13 mouse cellular contexts compared by ENCODE assay signal in the genomic region with DNA sequence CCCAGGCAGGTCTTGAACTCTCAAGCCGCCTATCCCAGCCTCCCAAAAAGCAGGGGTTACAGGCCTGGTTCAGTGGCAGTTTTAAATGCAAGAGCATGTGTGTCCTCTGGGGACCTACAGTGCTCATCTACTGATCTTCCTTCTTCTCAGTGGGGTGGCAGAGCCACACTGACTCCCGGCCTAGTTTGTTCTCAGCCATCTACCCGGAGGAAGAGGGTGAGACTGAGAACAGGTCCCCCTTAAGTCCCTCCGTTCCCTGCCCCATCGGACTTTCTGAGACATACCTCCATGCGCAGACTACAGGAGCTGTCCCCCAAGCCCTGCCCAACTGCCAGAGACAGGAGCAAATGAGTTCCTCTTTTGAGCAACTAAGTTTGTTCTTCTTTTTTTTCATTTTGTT.
DNase-seq lines count a peak whose midpoint lies in the region; ATAC-seq and TF ChIP-seq lines count a peak whose summit lies in the region.
"Had no signal": no experiment of that assay in that cellular context is flagged by ENCODE, and none has a peak within 500 bp of the region (broad histone marks: within the 10 kb centered on the region; RNA-seq: fewer than 3 reads in every experiment).

No protein-coding gene starts in this region.

- 75% methylated on average over 6 of the region's 6 CpGs for WGBS in forebrain, embryonic 10.5 days
- WGBS in forebrain, embryonic 14.5 days = 75% methylated on average over 6 of the region's 6 CpGs
- 13% methylated on average over 6 of the region's 6 CpGs for WGBS in spleen, adult 2 months
- 73% methylated on average over 6 of the region's 6 CpGs for WGBS in hindbrain, postnatal 0 days

- TF ChIP-seq POLR2A in spleen, adult 2 months (IDR thresholded peaks at IDR 0.05; ENCODE audit: low read depth, low read length) = peak; percentile 45; the same call in 1 of the 2 replicates

- no peak overlapping the region for H3K4me3 ChIP-seq in forebrain, embryonic 10.5 days
- H3K4me3 ChIP-seq in forebrain, embryonic 14.5 days (ENCODE audit: low read depth, low read length) = no peak overlapping the region
- H3K4me3 ChIP-seq in spleen, adult 2 months (ENCODE audit: extremely low read depth, insufficient read depth, insufficient read length) = peak overlapping the region; percentile 47
- H3K4me3 ChIP-seq in hindbrain, postnatal 0 days (ENCODE audit: low read length) = no peak overlapping the region
- H3K4me3 ChIP-seq: embryonic facial prominence, embryonic 15.5 days; heart, embryonic 13.5 days; midbrain, embryonic 10.5 days had no signal

- H3K9me3 ChIP-seq in forebrain, embryonic 10.5 days = no peaks in the 10 kb centered on the region
- no peaks in the 10 kb centered on the region for H3K9me3 ChIP-seq in forebrain, embryonic 14.5 days (replicated peaks; ENCODE audit: control insufficient read depth, low read length)
- no peaks in the 10 kb centered on the region for H3K9me3 ChIP-seq in hindbrain, postnatal 0 days (ENCODE audit: low read length)
- H3K9me3 ChIP-seq: embryonic facial prominence, embryonic 15.5 days; heart, embryonic 13.5 days; midbrain, embryonic 10.5 days had no signal

- TF ChIP-seq CTCF in spleen, adult 2 months (IDR thresholded peaks at IDR 0.05; ENCODE audit: extremely low read depth, insufficient read depth, insufficient read length, insufficient replicate concordance) = no peak
- TF ChIP-seq CTCF in hindbrain, postnatal 0 days (IDR thresholded peaks at IDR 0.05; ENCODE audit: low read depth) = no peak

- H3K36me3 ChIP-seq in forebrain, embryonic 10.5 days (replicated peaks) = no peaks in the 10 kb centered on the region
- H3K36me3 ChIP-seq in forebrain, embryonic 14.5 days (ENCODE audit: control insufficient read depth, insufficient read depth, low read length) = no peaks in the 10 kb centered on the region
- no peaks in the 10 kb centered on the region for H3K36me3 ChIP-seq in spleen, adult 2 months (ENCODE audit: control insufficient read depth, insufficient read depth, low read length)
- H3K36me3 ChIP-seq in hindbrain, postnatal 0 days (ENCODE audit: insufficient read depth, low read length) = no peaks in the 10 kb centered on the region
- H3K36me3 ChIP-seq: embryonic facial prominence, embryonic 15.5 days; heart, embryonic 13.5 days; midbrain, embryonic 10.5 days had no signal

- ATAC-seq in forebrain, embryonic 14.5 days = no peak
- ATAC-seq in hindbrain, postnatal 0 days = no peak
- ATAC-seq: hindbrain, embryonic 16.5 days had no signal

- no peak overlapping the region for H3K9ac ChIP-seq in forebrain, embryonic 14.5 days (ENCODE audit: low read length)
- no peak overlapping the region for H3K9ac ChIP-seq in hindbrain, postnatal 0 days (replicated peaks; ENCODE audit: low read length)
- H3K9ac ChIP-seq: embryonic facial prominence, embryonic 15.5 days; heart, embryonic 13.5 days had no signal

- H3K27ac ChIP-seq in forebrain, embryonic 10.5 days = peak overlapping the region; percentile 51; the same call in 1 of the 2 replicates
- H3K27ac ChIP-seq in forebrain, embryonic 14.5 days (ENCODE audit: low read depth, low read length) = no peak overlapping the region
- H3K27ac ChIP-seq in spleen, adult 2 months (ENCODE audit: insufficient read depth, low read length) = peak overlapping the region; percentile 94
- no peak overlapping the region for H3K27ac ChIP-seq in hindbrain, postnatal 0 days
- H3K27ac ChIP-seq: embryonic facial prominence, embryonic 15.5 days; heart, embryonic 13.5 days had no signal

- no peak for DNase-seq in forebrain, embryonic 10.5 days (ENCODE audit: extremely low spot score, low spot score)
- DNase-seq in forebrain, embryonic 14.5 days (ENCODE audit: low spot score) = no peak
- peak; percentile 46 for DNase-seq in 416B (ENCODE audit: low read depth)
- peak; percentile 35 for DNase-seq in induced T-regulatory cell, adult 2 months (ENCODE audit: low read depth)
- peak in 1 of 2 experiments; percentile 65 for DNase-seq in spleen, adult 2 months (ENCODE audit: low read depth in 1 of 2, low spot score in 2 of 2)
- DNase-seq in testis, postnatal 10 days (ENCODE audit: low spot score) = no peak
- no peak for DNase-seq in hindbrain, postnatal 0 days (ENCODE audit: low spot score)
- DNase-seq in kidney, postnatal 36 days = no peak
- DNase-seq: kidney, postnatal 10 days had no signal

- H3K4me1 ChIP-seq in forebrain, embryonic 10.5 days = peaks cover 45% of the 10 kb centered on the region
- no peaks in the 10 kb centered on the region for H3K4me1 ChIP-seq in forebrain, embryonic 14.5 days (ENCODE audit: control insufficient read depth, insufficient read depth, low read length)
- H3K4me1 ChIP-seq in spleen, adult 2 months (ENCODE audit: control insufficient read depth, insufficient read depth, insufficient read length) = peaks cover 57% of the 10 kb centered on the region
- H3K4me1 ChIP-seq in hindbrain, postnatal 0 days (ENCODE audit: insufficient read depth, low read length) = no peaks in the 10 kb centered on the region

- H3K27me3 ChIP-seq in forebrain, embryonic 10.5 days (ENCODE audit: poor library complexity, severe bottlenecking) = no peaks in the 10 kb centered on the region
- no peaks in the 10 kb centered on the region for H3K27me3 ChIP-seq in forebrain, embryonic 14.5 days (replicated peaks; ENCODE audit: control insufficient read depth, insufficient read depth, low read length)
- H3K27me3 ChIP-seq in spleen, adult 2 months (ENCODE audit: control insufficient read depth, insufficient read depth, low read length) = no peaks in the 10 kb centered on the region
- H3K27me3 ChIP-seq in hindbrain, postnatal 0 days (ENCODE audit: insufficient read depth, low read length) = no peaks in the 10 kb centered on the region
- H3K27me3 ChIP-seq: embryonic facial prominence, embryonic 15.5 days; heart, embryonic 13.5 days had no signal

- no peak overlapping the region for H3K4me2 ChIP-seq in forebrain, embryonic 14.5 days (ENCODE audit: low read length)
- no peak overlapping the region for H3K4me2 ChIP-seq in hindbrain, postnatal 0 days (ENCODE audit: low read depth, low read length)
- H3K4me2 ChIP-seq: embryonic facial prominence, embryonic 15.5 days; heart, embryonic 13.5 days had no signal

Comparison
In these comparisons a context has a peak if more than half of its experiments do, and no peak if none do; other contexts are left out.
1. H3K27ac ChIP-seq: peak in forebrain, embryonic 10.5 days (single experiment) and spleen, adult 2 months (single experiment); none in forebrain, embryonic 14.5 days (single experiment) and hindbrain, postnatal 0 days (single experiment).
2. DNase-seq: peak in 416B (single experiment) and induced T-regulatory cell, adult 2 months (single experiment); none in forebrain, embryonic 10.5 days (single experiment), forebrain, embryonic 14.5 days (single experiment), testis, postnatal 10 days (single experiment), hindbrain, postnatal 0 days (single experiment) and kidney, postnatal 36 days (0 of 2).